In the genomic region with DNA sequence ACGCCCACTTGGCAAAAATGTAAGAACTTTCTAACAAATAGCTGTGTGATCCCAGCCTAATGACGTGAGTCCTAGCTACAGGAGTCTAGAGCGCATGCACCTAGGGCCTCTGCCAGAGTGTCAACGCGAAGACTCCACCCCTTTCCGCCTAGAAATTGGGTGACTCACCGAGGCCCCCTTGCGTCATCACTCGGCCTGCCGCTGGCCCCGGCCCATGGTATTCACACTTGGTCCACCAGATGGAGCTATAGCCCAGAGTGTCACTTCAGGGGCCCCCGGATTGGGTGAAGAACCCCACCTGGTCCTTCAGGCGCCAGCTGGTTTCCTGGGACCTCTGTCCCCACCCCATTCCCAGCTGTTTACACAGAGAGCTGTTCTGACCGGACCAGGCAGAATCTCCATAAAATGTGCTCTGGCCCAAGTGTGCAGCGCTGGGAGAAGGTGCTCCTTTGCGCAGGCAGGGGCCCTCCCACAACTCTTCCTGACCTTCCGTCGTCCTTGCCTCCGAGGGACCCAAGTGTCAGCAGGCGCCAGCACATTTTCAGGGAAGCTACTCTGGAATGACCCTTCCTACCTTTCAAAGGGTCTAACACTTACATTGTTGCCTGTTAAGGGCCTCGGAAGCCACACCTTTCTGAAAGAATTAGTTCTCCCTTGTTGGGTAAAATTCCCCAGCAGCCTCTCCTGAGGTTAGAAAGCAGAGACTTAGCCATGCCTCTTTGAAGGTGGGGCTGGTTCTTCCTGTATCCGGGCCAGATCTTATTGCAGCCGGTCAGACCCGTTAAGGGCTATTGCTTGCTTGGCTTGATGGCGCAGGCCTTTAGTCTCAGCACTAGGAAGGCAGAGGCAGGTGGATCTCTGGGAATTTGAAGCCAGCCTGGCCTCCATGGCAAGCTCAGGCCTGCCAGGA, we compare ENCODE assay signal across 7 mouse cellular contexts. TPM values are rescaled to one million over a fixed set of nuclear protein-coding genes. Genes with fewer than 3 reads are reported as not detected.
DNase-seq lines count a peak whose midpoint lies in the region; ATAC-seq and TF ChIP-seq lines count a peak whose summit lies in the region.

No protein-coding gene starts in this region.

- H3K4me3 ChIP-seq in embryonic facial prominence, embryonic 12.5 days, result no peak overlapping the region
- H3K4me3 ChIP-seq in limb, embryonic 11.5 days (ENCODE audit: low read depth, low read length), result 0 out of 2 replicates have a peak overlapping the region, but pooled peaks have one; percentile 3
- no peak overlapping the region for H3K4me3 ChIP-seq in midbrain, embryonic 15.5 days
- H3K4me3 ChIP-seq in spleen, adult 2 months (ENCODE audit: extremely low read depth, insufficient read depth, insufficient read length), result peak overlapping the region; percentile 33

- H3K9me3 ChIP-seq in embryonic facial prominence, embryonic 12.5 days, result no peaks in the 10 kb centered on the region
- no peaks in the 10 kb centered on the region for H3K9me3 ChIP-seq in limb, embryonic 11.5 days (ENCODE audit: control insufficient read depth, low read length)
- no peaks in the 10 kb centered on the region for H3K9me3 ChIP-seq in midbrain, embryonic 15.5 days

- no peak overlapping the region; the same call in 1 of the 2 replicates for H3K9ac ChIP-seq in embryonic facial prominence, embryonic 12.5 days
- H3K9ac ChIP-seq in limb, embryonic 11.5 days (ENCODE audit: low read length), result no peak overlapping the region
- no peak overlapping the region for H3K9ac ChIP-seq in midbrain, embryonic 15.5 days

- 0 out of 2 replicates have a peak, but pooled peaks cover 4% of the 10 kb centered on the region for H3K36me3 ChIP-seq in embryonic facial prominence, embryonic 12.5 days
- no peaks in the 10 kb centered on the region for H3K36me3 ChIP-seq in limb, embryonic 11.5 days (ENCODE audit: control insufficient read depth, insufficient read depth, low read length)
- no peaks in the 10 kb centered on the region for H3K36me3 ChIP-seq in midbrain, embryonic 15.5 days (replicated peaks)
- peaks cover 16% of the 10 kb centered on the region for H3K36me3 ChIP-seq in spleen, adult 2 months (ENCODE audit: control insufficient read depth, insufficient read depth, low read length)

- TF ChIP-seq POLR2A in spleen, adult 2 months (IDR thresholded peaks at IDR 0.05; ENCODE audit: low read depth, low read length), result no peak

- ATAC-seq in embryonic facial prominence, embryonic 12.5 days (ENCODE audit: insufficient number of reproducible peaks, insufficient read depth, low FRiP score, low TSS enrichment), result peak; percentile 87
- ATAC-seq in limb, embryonic 11.5 days (ENCODE audit: insufficient number of reproducible peaks, low FRiP score, low TSS enrichment, low read depth), result peak; percentile 85
- peak; percentile 77 for ATAC-seq in midbrain, embryonic 15.5 days (replicated peaks)

- peak; percentile 93 for TF ChIP-seq CTCF in spleen, adult 2 months (IDR thresholded peaks at IDR 0.05; ENCODE audit: extremely low read depth, insufficient read depth, insufficient read length, insufficient replicate concordance)

- peak; percentile 98 for DNase-seq in adrenal gland, postnatal 25 days
- DNase-seq in heart, adult 11 months, result peak; percentile 100
- DNase-seq in kidney, adult 18-20 months, result peak; percentile 99
- peak; percentile 98 for DNase-seq in limb, embryonic 11.5 days (ENCODE audit: low spot score)
- peak; percentile 93 to 95 for DNase-seq in spleen, adult 2 months (ENCODE audit: low read depth in 1 of 2, low spot score in 2 of 2)

- H3K4me1 ChIP-seq in embryonic facial prominence, embryonic 12.5 days, result peaks cover 36% of the 10 kb centered on the region
- peaks cover 4% of the 10 kb centered on the region; the same call in 1 of the 2 replicates for H3K4me1 ChIP-seq in limb, embryonic 11.5 days (ENCODE audit: control insufficient read depth, insufficient read depth, low read length)
- H3K4me1 ChIP-seq in midbrain, embryonic 15.5 days, result no peaks in the 10 kb centered on the region; the same call in 1 of the 2 replicates
- peaks cover 44% of the 10 kb centered on the region; the same call in 1 of the 2 replicates for H3K4me1 ChIP-seq in spleen, adult 2 months (ENCODE audit: control insufficient read depth, insufficient read depth, insufficient read length)

- peak overlapping the region; percentile 65 for H3K27ac ChIP-seq in embryonic facial prominence, embryonic 12.5 days
- H3K27ac ChIP-seq in limb, embryonic 11.5 days (replicated peaks; ENCODE audit: low read depth, low read length), result 0 out of 2 replicates have a peak overlapping the region, but pooled peaks have one; percentile 39
- no peak overlapping the region for H3K27ac ChIP-seq in midbrain, embryonic 15.5 days
- peak overlapping the region; percentile 66 for H3K27ac ChIP-seq in spleen, adult 2 months (ENCODE audit: insufficient read depth, low read length)

- no peaks in the 10 kb centered on the region for H3K27me3 ChIP-seq in embryonic facial prominence, embryonic 12.5 days
- no peaks in the 10 kb centered on the region for H3K27me3 ChIP-seq in limb, embryonic 11.5 days (ENCODE audit: control insufficient read depth, insufficient read depth, low read length)
- H3K27me3 ChIP-seq in midbrain, embryonic 15.5 days (replicated peaks), result no peaks in the 10 kb centered on the region
- no peaks in the 10 kb centered on the region for H3K27me3 ChIP-seq in spleen, adult 2 months (ENCODE audit: control insufficient read depth, insufficient read depth, low read length)

- H3K4me2 ChIP-seq in embryonic facial prominence, embryonic 12.5 days (replicated peaks), result peak overlapping the region; percentile 40
- H3K4me2 ChIP-seq in limb, embryonic 11.5 days (ENCODE audit: low read depth, severe bottlenecking), result peak overlapping the region; percentile 32
- H3K4me2 ChIP-seq in midbrain, embryonic 15.5 days, result peak overlapping the region; percentile 4

- 12% methylated on average over 25 of the region's 25 CpGs for WGBS in embryonic facial prominence, embryonic 12.5 days
- WGBS in limb, embryonic 11.5 days, result 14% methylated on average over 25 of the region's 25 CpGs
- WGBS in midbrain, embryonic 15.5 days, result 19% methylated on average over 25 of the region's 25 CpGs
- 14% methylated on average over 25 of the region's 25 CpGs for WGBS in spleen, adult 2 months

RNA-seq across cellular contexts. Expression of a gene that starts 6.5 kb away (rescaled TPM):
- total RNA-seq in adrenal gland, postnatal 25 days (2021), result 385 and 429 TPM in 2 replicates
- polyA plus RNA-seq in embryonic facial prominence, embryonic 12.5 days (2016; fragmentation: Nextera tagmentation; extraction: Ambion mirVana), result 355 and 362 TPM in 2 replicates
- polyA plus RNA-seq in limb, embryonic 11.5 days (2014; fragmentation: Nextera tagmentation; extraction: Ambion mirVana), result 345 and 350 TPM in 2 replicates
- polyA plus RNA-seq in midbrain, embryonic 15.5 days (2015; fragmentation: Nextera tagmentation; extraction: Ambion mirVana), result 74.0 and 87.8 TPM in 2 replicates
- 171 and 240 TPM in 2 replicates for polyA plus RNA-seq in spleen, adult 2 months (2012; rRNA removed)

RNA-seq across cellular contexts. Expression of a gene that starts 9.3 kb away (rescaled TPM):
- 21.1 and 25.7 TPM in 2 replicates for total RNA-seq in adrenal gland, postnatal 25 days (2021)
- polyA plus RNA-seq in embryonic facial prominence, embryonic 12.5 days (2016; fragmentation: Nextera tagmentation; extraction: Ambion mirVana), result 34.2 and 35.8 TPM in 2 replicates
- 30.4 and 33.7 TPM in 2 replicates for polyA plus RNA-seq in limb, embryonic 11.5 days (2014; fragmentation: Nextera tagmentation; extraction: Ambion mirVana)
- 22.0 and 22.4 TPM in 2 replicates for polyA plus RNA-seq in midbrain, embryonic 15.5 days (2015; fragmentation: Nextera tagmentation; extraction: Ambion mirVana)
- polyA plus RNA-seq in spleen, adult 2 months (2012; rRNA removed), result 26.5 and 29.7 TPM in 2 replicates

Comparison
In these comparisons a context has a peak if more than half of its experiments do, and no peak if none do; other contexts are left out.
1. H3K4me3 ChIP-seq: peak in limb, embryonic 11.5 days (single experiment) and spleen, adult 2 months (single experiment); none in embryonic facial prominence, embryonic 12.5 days (single experiment) and midbrain, embryonic 15.5 days (single experiment).
2. Peak in every context shown above with its lines, with median percentiles within 50 percentile points of each other: DNase-seq, ATAC-seq and H3K4me2 ChIP-seq.